Mouse (Mus musculus) forebrain, embryonic 12.5 days (tissue): ENCODE measurements around the gene 2810006K23Rik. TPM values are rescaled to one million over a fixed set of nuclear protein-coding genes. Genes with fewer than 3 reads are reported as not detected.
A peak's percentile ranks its signal among the peaks of the same experiment; 100 is the strongest.
"Not testable (repeated sequence)": the region's sequence is repeated elsewhere in the genome, so short reads cannot be mapped to it uniquely, and the experiment has no call there.

ENCODE experiments used
- ATAC-seq: fragments of 200-750 bp; cut with Nextera tagmentation; 2 replicates; pipeline ENCODE4 v1.8.0; 2017; ENCODE audit warnings: moderate TSS enrichment; ENCODE audit not compliant: low FRiP score
- H3K27ac ChIP-seq: fragments of 300-500 bp; sonication (generic); 2 replicates; pipeline ENCODE4 v1.5.1; 2016; ENCODE audit warnings: mild to moderate bottlenecking
- H3K27me3 ChIP-seq: fragments of 300-500 bp; sonication (generic); 2 replicates; pipeline ENCODE4 v1.6.1; 2016; ENCODE audit warnings: mild to moderate bottlenecking
- H3K36me3 ChIP-seq: fragments of 300-500 bp; sonication (generic); replicated peaks from 2 replicates; pipeline ENCODE4 v1.6.1; 2016; ENCODE audit warnings: mild to moderate bottlenecking
- H3K4me1 ChIP-seq: fragments of 300-500 bp; sonication (generic); 2 replicates; pipeline ENCODE4 v1.6.1; 2016
- H3K4me2 ChIP-seq: fragments of 300-500 bp; sonication (generic); 2 replicates; pipeline ENCODE4 v1.6.1; 2016; ENCODE audit warnings: mild to moderate bottlenecking, moderate library complexity
- H3K4me3 ChIP-seq: fragments of 300-500 bp; sonication (generic); replicated peaks from 2 replicates; pipeline ENCODE4 v1.5.1; 2016; ENCODE audit warnings: mild to moderate bottlenecking
- H3K9ac ChIP-seq: fragments of 300-500 bp; sonication (generic); 2 replicates; pipeline ENCODE4 v1.6.1; 2016; ENCODE audit warnings: mild to moderate bottlenecking
- H3K9me3 ChIP-seq: fragments of 300-500 bp; sonication (generic); 2 replicates; pipeline ENCODE4 v1.6.1; 2016
- whole genome bisulfite sequencing: fragments of 180-500 bp; shearing (Covaris S2); methylation state at CpG from one replicate; pipeline ENCODE4 v1.1.7; 2016; 5-methylcytosine and 5-hydroxymethylcytosine counted together
- polyA plus RNA-seq: library from polyadenylated mRNA; unstranded; fragments of >200 nt; fragmentation: Nextera tagmentation; extraction: Ambion mirVana; gene quantifications from 2 replicates; pipeline ENCODE4 v1.2.1, GENCODE M21; 2016

The 2810006K23Rik gene
- polyA plus RNA-seq, result 19.2 and 23.0 TPM in 2 replicates

- peak within 1 kb of the TSS; percentile 89 for H3K4me2 ChIP-seq
- peak within 1 kb of the TSS; percentile 66 for H3K4me3 ChIP-seq
- H3K9ac ChIP-seq, result peak within 1 kb of the TSS; percentile 81
- no peaks in the 10 kb centered on the region for H3K27me3 ChIP-seq
- WGBS, result under 1% methylated on average over 72 of the region's 72 CpGs
- peak within 1 kb of the TSS; percentile 98 for H3K27ac ChIP-seq
- H3K36me3 ChIP-seq, result peaks cover 17% of the 10 kb centered on the region
- ATAC-seq, result peak; percentile 98
- H3K4me1 ChIP-seq, result peaks cover 19% of the 10 kb centered on the region
- H3K9me3 ChIP-seq, result no peaks in the 10 kb centered on the region
Measured at GRCm38 (mm10) chr5:124327510-124328364, at the start of gene 2810006K23Rik, which contains the start of gene Mphosph9. TSS of gene 2810006K23Rik (plus strand) at chr5:124328089. TSS of gene Mphosph9 (minus strand) at chr5:124327972.

GRCm38 (mm10) chr5:124282854-124283253 lies 45.0 kb upstream of the 2810006K23Rik start:
- H3K9me3 ChIP-seq, result 0 out of 2 replicates have a peak, but pooled peaks cover 2% of the 10 kb centered on the region
- no peak overlapping the region for H3K9ac ChIP-seq
- H3K27me3 ChIP-seq, result no peaks in the 10 kb centered on the region
- H3K27ac ChIP-seq, result no peak overlapping the region
- WGBS, result 94% methylated on average over 2 of the region's 2 CpGs
- no peak for ATAC-seq
- H3K4me2 ChIP-seq, result no peak overlapping the region
- no peaks in the 10 kb centered on the region for H3K4me1 ChIP-seq
- H3K4me3 ChIP-seq, result no peak overlapping the region
- peaks cover 88% of the 10 kb centered on the region for H3K36me3 ChIP-seq

- no peaks in the 10 kb centered on the region for H3K27me3 ChIP-seq
- 74% methylated on average over 3 of the region's 3 CpGs for WGBS
- no peak overlapping the region for H3K4me2 ChIP-seq
- no peak overlapping the region for H3K27ac ChIP-seq
- peaks cover 88% of the 10 kb centered on the region for H3K36me3 ChIP-seq
- 0 out of 2 replicates have a peak, but pooled peaks cover 4% of the 10 kb centered on the region for H3K9me3 ChIP-seq
- H3K4me1 ChIP-seq, result no peaks in the 10 kb centered on the region
- H3K4me3 ChIP-seq, result no peak overlapping the region
- no peak for ATAC-seq
- H3K9ac ChIP-seq, result no peak overlapping the region
Measured at GRCm38 (mm10) chr5:124284330-124284729, 43.6 kb upstream of the 2810006K23Rik start.

GRCm38 (mm10) chr5:124287616-124288247 lies 40.2 kb upstream of the 2810006K23Rik start:
- peaks cover 89% of the 10 kb centered on the region for H3K36me3 ChIP-seq
- ATAC-seq, result no peak

GRCm38 (mm10) chr5:124290216-124290615 lies 37.7 kb upstream of the 2810006K23Rik start:
- Histone ChIP-seq H3K9ac (no peak overlapping the region), H3K4me3 (no peak overlapping the region), H3K27me3 (no peaks in the 10 kb centered on the region), H3K9me3 (0 out of 2 replicates have a peak, but pooled peaks cover 4% of the 10 kb centered on the region), H3K4me1 (no peaks in the 10 kb centered on the region), H3K36me3 (peaks cover 93% of the 10 kb centered on the region), H3K27ac (no peak overlapping the region), H3K4me2 (no peak overlapping the region)
- ATAC-seq, result no peak
- WGBS, result 95% methylated on average over 4 of the region's 4 CpGs

More at GRCm38 (mm10) chr5:124287616-124288247, 40.2 kb upstream of the 2810006K23Rik start:
- Histone ChIP-seq H3K27ac (no peak overlapping the region), H3K27me3 (no peaks in the 10 kb centered on the region), H3K9ac (no peak overlapping the region), H3K4me1 (no peaks in the 10 kb centered on the region), H3K4me2 (no peak overlapping the region), H3K4me3 (no peak overlapping the region), H3K9me3 (0 out of 2 replicates have a peak, but pooled peaks cover 4% of the 10 kb centered on the region)
- WGBS, result over 99% methylated on average over 6 of the region's 6 CpGs

GRCm38 (mm10) chr5:124293967-124294366 lies 33.9 kb upstream of the 2810006K23Rik start:
- H3K9ac ChIP-seq, result no peak overlapping the region
- no peak for ATAC-seq
- H3K36me3 ChIP-seq, result peaks cover 94% of the 10 kb centered on the region
- no peaks in the 10 kb centered on the region for H3K27me3 ChIP-seq
- 95% methylated on average over 5 of the region's 5 CpGs for WGBS
- no peak overlapping the region for H3K4me2 ChIP-seq
- H3K27ac ChIP-seq, result no peak overlapping the region
- no peaks in the 10 kb centered on the region for H3K9me3 ChIP-seq
- H3K4me3 ChIP-seq, result no peak overlapping the region
- no peaks in the 10 kb centered on the region for H3K4me1 ChIP-seq

GRCm38 (mm10) chr5:124296475-124296874 lies 31.4 kb upstream of the 2810006K23Rik start:
- no peak overlapping the region for H3K4me3 ChIP-seq
- 92% methylated on average over 4 of the region's 4 CpGs for WGBS

GRCm38 (mm10) chr5:124299307-124299706 lies 28.6 kb upstream of the 2810006K23Rik start:
- H3K27ac ChIP-seq, H3K4me3 ChIP-seq, H3K9ac ChIP-seq, H3K4me2 ChIP-seq, H3K4me1 ChIP-seq, ATAC-seq, H3K9me3 ChIP-seq, H3K27me3 ChIP-seq: not testable (repeated sequence)
- WGBS, result 59% methylated on average over 4 of the region's 4 CpGs
- peaks cover 72% of the 10 kb centered on the region for H3K36me3 ChIP-seq

More at GRCm38 (mm10) chr5:124296475-124296874, 31.4 kb upstream of the 2810006K23Rik start:
- Histone ChIP-seq H3K4me1 (no peaks in the 10 kb centered on the region), H3K36me3 (peaks cover 81% of the 10 kb centered on the region), H3K27ac (no peak overlapping the region), H3K9me3 (no peaks in the 10 kb centered on the region), H3K9ac (no peak overlapping the region), H3K27me3 (no peaks in the 10 kb centered on the region), H3K4me2 (no peak overlapping the region)
- ATAC-seq, result no peak

- H3K4me3 ChIP-seq, result no peak overlapping the region
- H3K27ac ChIP-seq, result no peak overlapping the region
- no peaks in the 10 kb centered on the region for H3K9me3 ChIP-seq
- H3K36me3 ChIP-seq, result peaks cover 70% of the 10 kb centered on the region
- 81% methylated on average over 4 of the region's 4 CpGs for WGBS
- no peaks in the 10 kb centered on the region for H3K27me3 ChIP-seq
- no peak overlapping the region for H3K9ac ChIP-seq
- no peaks in the 10 kb centered on the region for H3K4me1 ChIP-seq
- no peak for ATAC-seq
- no peak overlapping the region for H3K4me2 ChIP-seq
Measured at GRCm38 (mm10) chr5:124300132-124300531, 27.8 kb upstream of the 2810006K23Rik start.

GRCm38 (mm10) chr5:124302853-124303252 lies 25.0 kb upstream of the 2810006K23Rik start:
- H3K4me1 ChIP-seq, H3K9me3 ChIP-seq, H3K4me2 ChIP-seq, H3K9ac ChIP-seq, H3K4me3 ChIP-seq, H3K27ac ChIP-seq, H3K27me3 ChIP-seq, ATAC-seq: not testable (repeated sequence)
- H3K36me3 ChIP-seq, result peaks cover 69% of the 10 kb centered on the region
- 94% methylated on average over 6 of the region's 6 CpGs for WGBS

- Histone ChIP-seq H3K36me3 (peaks cover 81% of the 10 kb centered on the region), H3K9ac (no peak overlapping the region), H3K9me3 (peaks cover 8% of the 10 kb centered on the region), H3K27me3 (peaks cover 4% of the 10 kb centered on the region; the same call in 1 of the 2 replicates), H3K27ac (0 out of 2 replicates have a peak overlapping the region, but pooled peaks have one; percentile 13), H3K4me2 (no peak overlapping the region), H3K4me1 (no peaks in the 10 kb centered on the region), H3K4me3 (no peak overlapping the region)
- no peak for ATAC-seq
- 53% methylated on average over 10 of the region's 10 CpGs for WGBS
Measured at GRCm38 (mm10) chr5:124309155-124309554, 18.7 kb upstream of the 2810006K23Rik start.

GRCm38 (mm10) chr5:124310091-124310490 lies 17.8 kb upstream of the 2810006K23Rik start:
- peaks cover 8% of the 10 kb centered on the region for H3K9me3 ChIP-seq
- no peak overlapping the region for H3K4me3 ChIP-seq
- WGBS, result 96% methylated on average over 11 of the region's 11 CpGs
- no peaks in the 10 kb centered on the region for H3K4me1 ChIP-seq
- H3K4me2 ChIP-seq, result no peak overlapping the region
- peaks cover 87% of the 10 kb centered on the region for H3K36me3 ChIP-seq
- peaks cover 4% of the 10 kb centered on the region; the same call in 1 of the 2 replicates for H3K27me3 ChIP-seq
- ATAC-seq, result no peak
- no peak overlapping the region for H3K9ac ChIP-seq
- no peak overlapping the region for H3K27ac ChIP-seq
